Mouse (Mus musculus): ENCODE measurements around the gene Rbm39. TPM values are rescaled to one million over a fixed set of nuclear protein-coding genes. Genes with fewer than 3 reads are reported as not detected.
"Not testable (repeated sequence)": the region's sequence is repeated elsewhere in the genome, so short reads cannot be mapped to it uniquely, and the experiment has no call there.

Rbm39 gene
- 100 to 1,000 TPM; 592 to 714 TPM for polyA plus RNA-seq (2017; shearing (Covaris generic))

DNA sequence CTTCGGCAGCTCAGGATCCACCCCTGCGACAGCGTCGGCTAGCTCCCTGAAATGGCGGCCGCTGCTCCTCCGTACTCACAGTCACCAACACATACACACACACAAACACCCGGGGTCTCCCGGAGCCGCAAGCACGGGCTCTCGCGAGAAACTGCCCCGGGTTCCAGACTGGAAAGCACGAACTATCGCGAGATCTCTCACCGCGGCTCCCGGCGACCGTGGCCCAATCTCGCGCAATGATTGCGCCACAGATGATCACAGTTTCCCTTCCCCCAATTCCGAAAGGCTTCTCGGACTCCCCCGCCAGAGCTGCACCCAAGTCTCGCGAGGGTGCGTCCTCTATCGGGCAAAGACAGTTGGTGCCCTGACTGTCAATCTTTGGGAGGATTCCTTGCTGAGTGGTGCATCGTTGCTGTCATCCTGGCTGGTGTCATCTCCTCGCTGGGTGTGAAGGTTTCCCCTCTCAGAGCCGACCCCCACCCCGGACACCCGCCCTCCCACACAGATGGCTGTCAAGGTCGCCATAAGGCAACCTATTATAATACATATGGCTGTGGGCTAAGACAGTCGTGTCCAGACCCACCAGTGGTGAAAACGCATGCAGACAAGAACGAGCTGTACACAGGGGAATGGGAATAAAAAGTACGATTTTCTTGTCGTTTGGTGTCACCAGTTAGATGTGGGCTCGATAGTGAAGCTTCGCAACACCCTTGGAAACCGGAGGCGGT, at the start of gene Rbm39:
Rbm39 (minus strand) TSS at position 145 of the 728 bp plus-strand sequence.
- peak; percentile 87 for ATAC-seq

DNA sequence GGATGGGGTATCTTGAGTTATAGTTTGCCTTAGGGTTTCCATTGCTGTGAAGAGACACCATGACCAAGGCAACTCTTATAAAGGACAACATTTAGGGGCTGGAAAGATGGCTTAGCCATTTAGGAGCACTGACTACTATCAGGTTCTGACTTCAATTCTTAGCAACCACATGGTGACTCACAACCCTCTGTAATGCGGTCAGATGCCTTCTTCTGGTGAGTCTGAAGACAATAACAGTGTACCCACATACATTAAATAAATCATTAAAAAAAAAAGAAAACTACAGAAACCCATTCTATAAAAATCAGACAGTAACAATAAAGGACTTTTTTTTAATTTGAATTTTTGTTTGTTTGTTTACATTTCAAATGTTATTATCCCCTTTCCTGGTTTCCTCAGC, 49.1 kb upstream of the Rbm39 start:
- ATAC-seq = no peak

- ATAC-seq = no peak
Observed at GRCm38 (mm10) chr2:156227689-156228088, 47.7 kb upstream of the Rbm39 start.

DNA sequence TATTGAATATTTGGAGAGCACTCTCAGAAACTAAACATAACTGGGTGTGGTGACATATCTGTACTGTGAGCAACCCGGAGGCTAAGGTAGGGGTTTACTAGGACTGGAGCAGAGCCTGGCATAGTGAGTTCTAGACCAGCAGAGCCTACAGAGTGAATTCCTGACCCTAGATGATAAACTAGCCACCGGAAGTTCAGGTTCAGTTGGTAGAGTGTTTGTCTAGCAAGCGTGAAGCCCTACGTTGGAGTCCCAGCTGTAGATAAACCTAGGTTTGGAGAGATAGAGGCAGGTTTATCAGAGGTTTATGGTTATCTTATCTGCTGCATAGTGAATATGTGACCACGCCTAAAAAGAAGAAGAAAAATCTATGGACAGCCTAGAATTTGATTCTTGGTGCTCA, 44.0 kb upstream of the Rbm39 start:
- ATAC-seq = no peak

- no peak for ATAC-seq
Observed at GRCm38 (mm10) chr2:156222100-156222499, 42.1 kb upstream of the Rbm39 start.

DNA sequence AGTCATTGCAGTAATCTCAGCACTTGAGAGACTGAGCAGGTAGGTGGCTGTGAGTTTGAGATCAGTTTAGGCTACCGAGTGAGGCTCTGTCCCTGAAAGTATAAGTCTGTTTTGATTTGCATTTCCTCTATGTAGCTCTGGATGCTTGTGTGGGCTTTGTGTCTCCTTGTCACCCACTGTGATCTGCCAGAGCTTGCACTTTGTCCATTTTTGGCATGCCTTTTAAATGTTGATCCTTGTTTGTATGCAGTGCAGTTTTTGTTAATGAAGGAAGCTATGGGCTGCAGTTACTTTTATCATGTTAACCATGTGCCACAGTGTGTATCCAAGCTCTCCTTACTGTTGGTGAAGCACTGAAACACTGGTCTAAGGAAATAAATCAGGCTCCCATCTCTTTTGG, 37.7 kb upstream of the Rbm39 start:
- no peak for ATAC-seq

- no peak for ATAC-seq
Observed at GRCm38 (mm10) chr2:156203917-156204316, 23.9 kb upstream of the Rbm39 start.

- ATAC-seq = no peak
Observed at GRCm38 (mm10) chr2:156202848-156203437, 22.9 kb upstream of the Rbm39 start.

GRCm38 (mm10) chr2:156201486-156201885, 21.4 kb upstream of the Rbm39 start:
- ATAC-seq = no peak

GRCm38 (mm10) chr2:156199944-156200343, 19.9 kb upstream of the Rbm39 start:
- ATAC-seq = no peak

DNA sequence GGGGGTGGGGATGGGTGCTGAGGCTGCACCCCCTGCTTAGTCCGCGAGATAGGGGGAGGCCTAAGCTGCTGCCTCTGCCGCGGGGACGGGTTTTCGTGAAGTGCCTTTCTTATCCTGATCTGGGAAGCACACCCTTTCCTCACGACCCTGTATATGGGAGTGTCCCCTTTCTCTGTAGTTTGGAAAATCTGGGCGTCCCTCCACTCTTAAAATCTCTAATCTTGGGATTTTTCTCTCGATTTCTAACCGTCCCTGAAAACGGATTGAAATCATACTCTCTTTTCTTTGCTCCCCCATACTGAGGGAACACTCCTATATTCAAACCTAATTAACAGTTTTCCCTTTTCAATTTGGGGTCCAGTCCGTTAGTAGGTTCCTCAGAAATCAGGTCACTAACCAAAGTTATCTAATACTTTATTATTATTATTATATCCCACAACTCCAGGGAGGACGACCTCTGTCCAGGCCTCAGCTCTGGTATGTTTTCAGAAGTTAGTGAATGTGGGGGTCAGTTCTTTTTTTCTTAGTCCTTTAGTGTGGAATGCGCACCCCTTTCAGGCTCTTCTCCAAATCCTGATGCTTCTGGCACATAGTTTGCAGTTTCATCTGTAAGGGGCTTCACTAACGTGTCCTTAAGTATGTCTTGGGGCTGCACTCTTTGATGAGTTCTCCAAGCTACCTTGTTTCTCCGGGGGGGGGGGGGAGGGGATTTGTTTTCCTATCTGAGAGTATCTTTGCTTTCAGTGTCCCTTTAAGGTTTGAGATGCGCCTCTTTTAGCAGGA, 17.3 kb upstream of the Rbm39 start:
- ATAC-seq = no peak

DNA sequence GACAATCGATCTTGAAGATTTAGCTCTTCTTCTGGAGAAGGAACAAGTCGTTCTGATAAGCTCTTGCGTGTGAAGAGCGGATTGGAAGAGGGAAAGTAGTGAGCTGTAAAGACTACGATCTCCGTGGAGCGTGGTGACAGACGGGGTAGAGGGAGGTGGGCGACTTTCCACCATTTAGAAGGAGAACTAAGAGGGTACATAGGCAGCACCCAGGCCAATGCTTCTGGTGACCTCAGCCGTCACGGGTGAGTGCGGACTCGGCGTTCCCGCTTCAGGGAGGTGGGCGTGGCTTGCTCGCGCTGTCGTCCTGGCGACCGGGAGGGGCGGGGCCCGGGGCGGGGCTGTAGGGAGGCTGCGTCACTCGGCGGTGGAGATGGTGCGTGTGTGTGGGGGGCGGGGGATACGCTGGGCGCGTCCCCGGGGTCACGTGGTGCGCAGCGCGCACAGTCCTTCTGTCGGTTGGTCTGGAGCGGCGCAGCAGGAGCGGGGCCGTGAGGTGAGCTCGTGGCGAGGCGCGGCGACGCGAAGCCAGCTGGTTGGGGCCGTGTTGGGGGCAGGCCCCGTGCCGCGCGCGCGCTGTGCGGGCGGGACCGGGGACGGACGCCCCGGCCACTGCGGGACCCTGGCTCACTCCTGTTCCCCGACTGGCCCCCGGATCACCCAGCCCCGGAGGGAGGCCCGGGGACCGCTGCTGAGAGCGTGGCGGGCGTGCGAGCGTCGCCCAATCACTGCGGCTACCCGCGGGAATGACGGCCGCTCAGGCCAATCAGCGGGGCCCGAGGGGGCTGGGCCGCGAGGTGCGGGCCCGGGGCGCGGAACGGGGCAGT, 16.5 kb upstream of the Rbm39 start, which contains the start of gene Phf20:
Phf20 (plus strand) TSS at position 165 of the 827 bp plus-strand sequence.
- ATAC-seq = peak; percentile 95

- ATAC-seq = no peak
Observed at GRCm38 (mm10) chr2:156194571-156194970, 14.5 kb upstream of the Rbm39 start.

DNA sequence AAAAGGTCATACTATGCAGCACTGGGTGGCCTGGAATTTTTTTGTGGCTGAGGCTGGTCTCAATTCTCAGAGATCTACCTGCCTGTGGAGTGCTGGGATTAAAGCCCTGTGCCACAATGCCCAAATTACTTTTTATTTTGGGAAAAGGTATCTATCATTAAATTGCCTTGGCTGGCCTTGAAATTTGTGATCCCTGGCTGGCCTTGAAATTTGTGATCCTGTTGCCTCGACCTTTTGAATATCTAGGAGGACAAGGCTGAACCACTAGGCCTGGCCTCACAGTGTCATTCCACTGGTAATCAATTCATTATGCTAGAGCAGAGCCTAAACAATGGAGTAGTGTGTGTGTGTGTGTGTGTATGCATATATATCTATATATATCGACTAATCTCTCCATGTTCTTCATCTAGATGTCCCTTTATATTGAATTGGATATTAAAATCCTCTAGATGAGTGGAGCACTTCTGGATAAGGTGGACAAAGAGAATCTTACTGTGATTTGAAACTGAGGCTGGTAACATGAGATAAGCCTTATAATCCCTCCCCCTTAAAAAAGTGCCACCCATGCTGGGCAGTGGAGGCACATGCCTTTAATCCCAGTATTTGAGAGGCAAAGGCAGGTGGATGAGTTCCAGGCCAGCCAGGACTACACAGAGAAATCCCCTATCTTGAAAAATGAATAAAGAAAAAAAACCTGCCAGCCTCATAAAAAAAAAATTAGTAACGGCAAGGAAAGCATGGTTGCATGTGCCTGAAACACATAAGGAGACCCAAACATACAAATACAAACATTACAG, 13.2 kb upstream of the Rbm39 start:
- ATAC-seq = no peak

- ATAC-seq = no peak
Observed at GRCm38 (mm10) chr2:156192068-156192467, 12.0 kb upstream of the Rbm39 start.

- ATAC-seq = no peak
Observed at GRCm38 (mm10) chr2:156191540-156191939, 11.5 kb upstream of the Rbm39 start.

- peak; percentile 90 for ATAC-seq
Observed at GRCm38 (mm10) chr2:156190004-156190896, 10.2 kb upstream of the Rbm39 start.

- not testable (repeated sequence) for ATAC-seq
Observed at GRCm38 (mm10) chr2:156189241-156189640, 9.2 kb upstream of the Rbm39 start.

DNA sequence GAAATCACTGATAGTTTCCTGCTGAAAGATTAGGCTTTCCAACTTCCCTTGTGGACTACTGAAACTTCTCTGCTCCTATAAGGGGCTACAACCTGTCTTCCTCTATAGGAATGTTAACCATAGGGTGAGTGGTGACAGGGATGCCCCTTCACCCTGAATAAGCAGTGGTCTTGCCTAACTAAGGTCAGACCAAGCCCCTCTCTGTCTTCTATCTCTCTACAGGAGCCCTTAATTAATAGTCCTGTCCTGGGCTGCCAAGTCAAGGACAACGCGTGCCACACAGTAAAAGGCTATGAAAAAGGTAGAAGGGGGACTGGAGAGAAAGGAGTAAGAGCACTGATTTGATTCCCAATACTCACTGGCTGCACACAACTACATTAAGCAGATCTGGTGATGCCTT, 1.6 kb upstream of the Rbm39 start:
- ATAC-seq = no peak

DNA sequence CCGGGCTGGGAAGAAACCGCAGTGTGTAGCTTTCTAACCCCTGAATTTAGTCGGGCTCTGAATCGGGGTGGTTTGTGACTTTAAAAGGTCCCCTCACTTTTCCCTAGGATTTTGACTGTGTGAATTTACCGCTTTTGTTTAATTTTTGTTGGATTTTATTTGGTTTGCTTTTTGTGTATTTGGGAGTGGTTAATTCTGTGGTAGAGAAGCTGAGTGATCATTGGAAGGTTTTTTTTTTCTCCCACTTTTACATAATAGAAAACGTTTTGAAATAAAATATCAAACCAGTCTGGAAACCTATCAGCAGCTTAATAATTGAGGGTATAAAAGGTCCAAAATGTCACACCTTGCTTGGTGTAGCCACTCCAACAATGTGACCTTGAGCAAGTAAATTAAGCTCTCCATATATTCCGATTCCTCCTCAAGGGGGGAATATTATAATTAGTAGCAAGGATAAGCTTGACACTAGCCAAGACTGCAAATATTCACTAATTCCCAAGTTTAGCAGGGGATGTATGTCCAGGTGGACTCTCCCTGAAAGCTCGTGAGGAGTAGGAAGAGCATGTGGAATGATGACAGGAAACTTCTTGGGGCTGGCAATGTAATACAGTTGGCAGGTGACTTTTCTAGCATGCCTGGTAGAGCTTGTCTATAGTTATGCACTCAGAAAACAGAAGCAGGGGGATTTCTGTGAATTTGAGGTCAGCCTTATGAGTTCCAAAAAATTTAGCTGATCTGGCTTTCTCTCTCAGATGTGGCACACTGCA, 969 bp upstream of the Rbm39 start:
- ATAC-seq = no peak
